Mouse (Mus musculus) left cerebral cortex, adult 18-20 months (tissue): ENCODE results near the gene Usp44. TPM values are rescaled to one million over a fixed set of nuclear protein-coding genes. Genes with fewer than 3 reads are reported as not detected.
"Not testable (repeated sequence)": the region's sequence is repeated elsewhere in the genome, so short reads cannot be mapped to it uniquely, and the experiment has no call there.

ENCODE experiments used
- DNase-seq, 2 experiments: peaks; one replicate each; pipeline ENCODE4 v3.0.0; 2021 to 2022; ENCODE audit warnings: low spot score in 2 of 2, mixed read lengths in 1 of 2
- total RNA-seq, 2 experiments: library from RNA; stranded (reverse); gene quantifications; 2 replicates each; pipeline ENCODE4 v1.2.3; 2021

The Usp44 gene
- total RNA-seq, 2 experiments from 2014 or later = not detected

DNA sequence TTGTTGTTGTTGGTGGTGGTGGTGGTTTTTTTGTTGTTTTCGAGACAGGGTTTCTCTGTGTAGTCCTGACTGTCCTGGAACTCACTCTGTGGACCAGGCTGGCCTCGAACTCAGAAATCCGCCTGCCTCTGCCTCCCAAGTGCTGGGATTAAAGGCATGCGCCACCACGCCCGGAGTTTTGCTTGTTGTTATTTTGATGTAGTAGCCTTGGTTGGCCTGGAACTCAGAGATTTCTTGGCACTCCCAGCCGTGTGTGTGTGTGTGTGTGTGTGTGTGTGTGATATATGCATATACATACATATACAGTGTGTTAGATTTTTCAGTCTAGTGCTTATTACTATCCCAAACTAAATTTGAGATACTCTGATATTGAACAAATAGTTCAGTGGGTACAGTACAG is 3.8 kb downstream of the Usp44 start:
- DNase-seq = not testable (repeated sequence)

DNA sequence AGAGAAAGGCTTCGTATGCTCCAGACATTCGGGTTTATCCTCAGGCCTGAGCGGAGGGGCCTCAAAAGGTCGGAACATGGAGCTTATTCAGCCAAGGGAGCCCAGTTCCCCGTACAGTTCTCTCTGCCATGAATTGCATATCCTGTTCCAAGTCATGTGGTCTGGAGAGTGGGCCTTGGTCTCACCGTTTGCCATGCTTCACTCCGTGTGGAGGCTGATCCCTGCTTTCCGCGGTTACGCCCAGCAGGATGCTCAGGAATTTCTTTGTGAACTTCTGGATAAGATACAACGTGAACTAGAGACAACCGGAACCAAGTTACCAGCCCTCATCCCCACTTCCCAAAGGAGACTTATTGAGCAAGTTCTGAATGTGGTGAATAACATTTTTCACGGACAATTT is 15.4 kb downstream of the Usp44 start:
- no peak for DNase-seq

DNA sequence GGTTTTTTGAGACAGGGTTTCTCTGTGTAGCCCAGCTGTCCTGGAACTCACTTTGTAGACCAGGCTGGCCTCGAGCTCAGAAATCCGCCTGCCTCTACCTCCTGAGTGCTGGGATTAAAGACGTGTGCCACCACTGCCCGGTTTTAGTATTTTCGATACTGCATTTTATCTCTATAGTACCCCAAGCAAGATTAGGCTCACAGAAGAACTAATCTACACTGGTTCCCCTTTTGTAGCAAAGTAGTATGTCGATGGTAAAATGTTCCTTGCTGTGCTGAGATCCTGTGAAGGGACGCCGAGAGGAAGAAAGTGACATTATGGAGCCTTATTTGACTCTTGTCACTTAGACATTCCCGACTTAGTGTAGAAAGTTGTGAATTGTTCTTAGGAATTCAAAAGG is 23.8 kb downstream of the Usp44 start:
- DNase-seq = no peak

DNA sequence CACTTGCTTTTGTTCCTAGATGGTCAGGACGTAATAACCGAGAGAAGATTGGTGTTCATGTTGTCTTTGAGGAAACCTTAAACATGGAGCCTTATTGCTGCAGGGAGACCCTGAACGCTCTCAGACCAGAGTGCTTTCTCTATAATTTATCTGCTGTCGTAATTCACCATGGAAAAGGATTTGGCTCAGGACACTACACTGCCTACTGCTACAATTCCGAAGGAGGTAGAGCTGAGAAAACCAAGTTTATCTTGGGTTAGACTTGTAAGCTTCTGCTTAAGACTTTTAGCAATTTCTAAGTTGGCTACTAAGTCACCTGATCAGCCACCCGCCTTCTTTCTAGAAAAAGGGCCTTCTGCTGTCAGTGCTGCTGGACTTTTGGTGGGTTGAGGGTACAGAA is 24.7 kb downstream of the Usp44 start:
- DNase-seq = no peak

DNA sequence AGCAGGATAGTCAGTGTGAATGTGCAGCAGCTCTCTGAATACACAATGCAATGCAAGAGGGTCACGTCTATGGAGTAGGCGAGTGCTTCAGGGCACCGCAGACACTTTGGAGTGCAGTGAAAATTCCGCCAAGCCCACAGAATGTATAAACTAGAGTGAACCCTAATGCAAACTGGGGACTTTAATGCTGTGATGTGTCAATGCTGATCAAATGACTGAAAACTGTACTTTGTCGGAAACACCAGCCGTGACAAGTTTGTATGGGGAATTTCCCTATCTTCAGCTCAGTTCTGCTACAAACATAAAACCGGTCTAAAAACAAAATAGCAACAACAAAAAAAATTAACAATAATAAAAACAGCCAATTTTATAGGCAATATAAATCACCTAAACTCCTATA is 37.0 kb downstream of the Usp44 start:
- no peak for DNase-seq

DNA sequence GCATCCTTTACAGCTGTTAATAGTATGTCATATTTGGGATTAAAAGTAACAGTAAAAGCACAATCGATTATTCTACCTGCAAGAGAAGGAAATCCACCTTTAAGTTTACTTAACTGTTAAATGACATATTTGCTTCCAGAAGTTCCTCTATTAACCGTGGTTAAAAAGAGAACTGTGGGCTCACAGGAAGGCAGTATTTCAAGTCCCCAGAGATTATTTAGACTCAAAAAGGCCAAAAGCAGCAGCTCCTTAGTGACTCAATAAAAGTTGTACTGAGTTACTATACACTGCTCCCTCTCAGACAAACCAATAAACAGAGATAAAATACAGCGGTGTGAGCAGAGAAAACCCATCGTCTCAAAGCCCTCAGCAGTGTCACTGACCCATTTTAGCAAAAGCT is 37.5 kb downstream of the Usp44 start:
- no peak for DNase-seq

DNA sequence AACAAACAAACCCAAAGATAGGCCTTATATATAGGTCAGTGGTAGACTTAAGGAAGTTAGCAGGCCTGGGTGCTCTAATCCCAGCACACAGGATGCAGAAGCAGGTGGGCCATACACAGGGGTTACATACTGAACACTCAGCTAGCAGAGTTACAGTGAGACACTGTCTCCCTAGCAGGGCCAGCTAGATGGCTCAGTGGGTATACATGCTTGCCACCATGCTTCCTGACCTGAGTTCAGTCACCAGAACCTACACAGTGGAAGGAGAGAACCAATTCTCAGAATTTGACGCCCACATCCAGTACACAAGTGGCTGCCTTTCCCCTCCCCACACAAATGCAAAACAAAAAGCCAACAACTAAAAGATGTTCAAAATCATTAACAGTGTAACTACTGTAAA is 45.4 kb downstream of the Usp44 start:
- no peak for DNase-seq

DNA sequence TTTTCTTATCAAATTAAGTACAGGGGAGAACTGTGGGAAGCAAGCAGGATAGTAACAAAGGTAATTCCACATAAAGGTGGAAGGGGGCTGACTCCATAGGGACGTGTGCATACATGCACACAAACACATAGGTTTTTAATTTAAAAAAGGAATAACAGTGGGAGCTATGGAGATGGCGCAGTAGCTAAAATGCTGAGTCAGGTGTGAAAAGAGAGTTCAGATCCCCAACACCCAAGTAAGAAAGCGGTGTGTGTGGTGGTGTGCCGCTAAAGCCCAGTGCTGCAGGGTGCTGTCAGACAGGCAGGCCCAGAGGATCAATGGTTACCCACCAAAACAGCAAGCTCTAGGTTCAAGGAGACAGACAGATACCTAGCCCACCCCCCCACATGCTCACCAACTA is 47.4 kb downstream of the Usp44 start:
- no peak for DNase-seq

DNA sequence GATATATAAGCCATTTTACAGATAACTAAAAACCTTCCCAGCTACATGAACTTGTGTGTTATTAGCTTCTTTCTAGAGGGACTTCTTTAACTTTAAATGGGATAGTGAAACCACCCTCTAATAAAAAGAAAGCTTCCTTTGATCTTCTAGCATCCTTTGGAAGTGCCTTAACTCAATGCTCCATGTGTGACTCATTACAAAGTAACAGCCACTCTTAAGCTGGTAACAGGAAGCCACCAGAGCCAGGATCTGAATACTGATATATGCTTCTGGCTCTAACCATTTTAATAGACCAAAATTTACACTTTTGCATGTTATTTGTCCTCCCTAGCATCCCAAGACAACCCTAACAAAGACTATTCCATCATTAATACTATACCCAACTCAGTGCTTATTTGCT is 50.6 kb downstream of the Usp44 start:
- DNase-seq = no peak

DNA sequence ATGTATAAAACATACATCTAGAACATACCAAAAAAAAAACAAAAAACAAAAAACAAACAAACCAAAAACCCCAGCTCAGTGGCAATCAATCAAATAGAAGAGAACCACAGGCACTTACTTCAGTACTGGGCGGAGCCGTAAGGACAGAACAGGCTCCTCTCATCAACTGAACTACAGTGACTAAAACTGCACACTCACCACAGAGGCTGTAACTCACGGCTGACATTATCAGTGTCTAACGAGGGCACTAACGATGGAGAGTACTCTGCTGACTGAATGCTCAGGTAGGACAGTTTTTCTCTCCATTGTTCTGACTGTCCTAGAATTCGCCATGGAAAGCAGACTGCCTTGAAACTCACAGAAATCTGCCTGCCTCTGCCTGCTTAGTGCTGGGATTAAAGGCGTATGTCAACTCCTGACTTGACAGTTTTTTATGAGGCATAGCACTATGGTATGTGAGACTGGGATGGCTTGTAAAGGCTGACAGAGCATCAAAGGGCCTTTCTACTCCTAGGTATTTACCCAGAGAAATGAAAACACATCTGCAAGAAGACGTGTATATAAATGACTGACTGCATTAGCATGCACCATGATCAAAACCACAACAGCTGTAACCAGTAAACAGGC is 51.5 kb downstream of the Usp44 start:
- DNase-seq = no peak

DNA sequence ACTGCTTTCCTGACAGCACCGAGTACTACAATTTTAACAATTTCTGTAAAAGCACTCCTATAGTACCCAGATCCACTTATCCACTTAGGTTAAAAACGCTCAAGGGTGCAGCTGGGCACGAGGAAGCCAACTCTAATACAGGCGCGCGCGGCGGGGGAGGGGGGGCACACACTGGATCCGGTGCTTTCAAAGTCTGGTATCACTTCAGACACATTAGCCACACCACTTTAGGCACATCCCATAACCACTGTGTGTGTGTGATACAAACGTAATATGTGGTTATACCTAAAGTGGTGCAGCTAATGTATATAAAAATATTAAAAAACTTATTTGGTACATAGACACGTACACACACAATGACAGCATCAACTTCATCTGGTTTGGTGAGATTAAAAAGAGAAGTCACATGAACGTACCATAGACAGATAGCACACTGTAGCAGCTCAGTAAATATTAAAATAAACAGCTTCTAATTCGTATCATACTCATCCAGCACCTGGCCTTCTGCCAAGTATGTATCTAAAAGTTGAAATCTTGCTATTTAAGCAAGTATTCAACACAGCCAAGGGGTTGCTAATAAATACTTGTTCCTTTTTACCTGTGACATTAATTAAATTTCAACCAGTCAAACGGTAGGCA is 54.6 kb downstream of the Usp44 start:
- DNase-seq = no peak

DNA sequence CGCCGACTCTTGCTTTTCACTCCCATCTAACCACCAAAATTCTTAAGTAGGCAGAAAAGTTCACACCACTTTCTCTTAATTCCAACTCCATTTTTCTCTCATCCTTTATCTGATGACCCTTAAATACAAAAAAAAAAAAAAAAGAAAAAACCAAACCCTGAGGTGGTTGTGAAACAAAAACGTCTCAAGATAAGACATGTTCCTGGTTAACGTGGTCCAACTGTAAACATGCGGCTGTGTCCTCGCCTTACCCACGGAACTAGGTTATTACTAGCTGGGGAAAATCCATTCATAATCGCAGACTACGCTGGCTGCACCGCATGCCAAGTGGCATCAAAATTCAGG is 57.2 kb downstream of the Usp44 start:
- no peak for DNase-seq

DNA sequence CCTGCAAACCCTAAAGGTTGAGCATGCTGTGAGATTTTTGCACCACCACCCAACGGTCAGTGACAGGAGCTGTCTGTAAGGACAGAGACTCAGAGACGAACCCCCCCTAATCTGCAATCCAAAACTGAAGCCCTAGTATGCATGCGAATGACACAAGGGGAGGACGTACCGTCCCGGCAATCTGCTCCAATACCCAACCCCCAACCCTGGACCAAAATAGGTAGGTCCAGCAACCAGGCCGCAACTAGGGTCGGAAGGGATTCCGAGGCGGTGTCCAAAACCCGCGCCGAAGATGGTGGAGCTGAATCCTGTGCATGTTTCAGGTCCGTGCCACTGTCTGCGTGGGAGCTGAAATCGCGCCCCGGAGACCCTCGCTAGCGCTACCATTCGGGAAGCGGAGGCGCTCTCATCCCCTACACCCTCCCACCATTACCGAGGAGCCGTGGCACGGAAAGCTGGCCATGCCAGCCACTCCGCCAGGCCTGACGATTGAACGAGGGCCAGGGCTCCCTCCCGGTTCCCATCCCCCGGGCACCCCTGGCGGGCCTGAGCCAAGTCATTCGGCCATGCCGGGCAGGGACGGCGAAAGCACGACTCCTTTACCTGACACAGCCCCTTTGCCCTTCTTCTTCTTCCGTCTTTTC is 57.7 kb downstream of the Usp44 start:
- DNase-seq = peak; percentile 15 to 49

DNA sequence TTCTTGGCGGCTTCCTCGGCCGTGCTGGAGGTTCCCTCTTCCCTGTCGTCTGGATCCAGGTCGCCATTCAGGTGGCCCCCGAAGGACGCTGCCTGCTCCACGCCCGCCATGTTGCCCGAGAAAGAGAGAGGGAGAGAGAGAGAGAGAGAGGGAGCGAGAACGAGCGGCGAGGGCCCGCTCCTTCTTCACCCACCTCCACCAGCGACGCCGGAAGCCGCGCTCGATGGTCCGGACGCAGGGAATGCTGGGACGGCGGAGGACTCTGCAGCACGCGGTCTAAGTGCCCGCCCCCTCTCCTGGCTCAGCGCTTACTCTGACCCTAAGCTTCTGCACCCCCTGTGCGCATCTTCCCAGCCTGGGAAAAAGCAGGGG is 58.2 kb downstream of the Usp44 start:
- DNase-seq = peak; percentile 92 to 94

DNA sequence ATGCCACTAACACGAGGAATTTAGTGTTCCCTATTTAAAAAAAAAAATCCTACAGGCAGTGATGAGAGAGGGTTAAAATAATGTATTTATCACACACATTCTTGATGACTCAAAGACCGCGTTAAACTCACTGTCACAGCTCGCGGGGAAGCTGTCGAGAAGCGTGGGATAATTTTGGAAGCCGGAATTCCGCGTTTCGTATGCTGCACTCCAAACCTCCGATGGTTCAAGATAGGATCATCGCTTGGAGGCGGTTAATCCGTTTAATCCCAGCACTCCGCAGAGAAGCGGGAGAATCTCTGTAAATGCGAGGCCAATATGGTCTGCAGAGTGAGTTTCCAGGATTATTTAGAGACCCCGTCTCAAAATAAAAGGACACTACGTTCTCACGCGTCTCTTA is 58.6 kb downstream of the Usp44 start:
- DNase-seq = peak; percentile 50 to 55

DNA sequence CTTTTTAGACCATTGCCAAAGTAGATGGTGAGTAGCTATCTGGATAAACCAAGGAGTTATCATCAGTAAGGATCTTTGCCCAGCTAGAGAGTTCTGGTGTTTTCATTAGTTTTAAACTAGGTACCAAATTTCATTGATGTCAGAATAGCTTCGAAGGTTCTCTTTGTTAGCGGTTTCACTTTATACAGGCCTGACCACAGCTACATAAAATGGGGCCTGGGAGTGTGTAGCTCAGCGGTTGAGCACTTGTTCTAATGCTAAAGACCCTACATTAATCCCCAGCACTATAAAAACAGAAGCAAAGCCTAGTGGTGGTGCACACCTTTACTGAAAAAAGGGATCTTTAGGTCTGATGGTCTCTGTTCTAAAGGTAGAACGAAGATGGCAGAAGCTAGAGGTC is 59.2 kb downstream of the Usp44 start:
- DNase-seq = no peak

DNA sequence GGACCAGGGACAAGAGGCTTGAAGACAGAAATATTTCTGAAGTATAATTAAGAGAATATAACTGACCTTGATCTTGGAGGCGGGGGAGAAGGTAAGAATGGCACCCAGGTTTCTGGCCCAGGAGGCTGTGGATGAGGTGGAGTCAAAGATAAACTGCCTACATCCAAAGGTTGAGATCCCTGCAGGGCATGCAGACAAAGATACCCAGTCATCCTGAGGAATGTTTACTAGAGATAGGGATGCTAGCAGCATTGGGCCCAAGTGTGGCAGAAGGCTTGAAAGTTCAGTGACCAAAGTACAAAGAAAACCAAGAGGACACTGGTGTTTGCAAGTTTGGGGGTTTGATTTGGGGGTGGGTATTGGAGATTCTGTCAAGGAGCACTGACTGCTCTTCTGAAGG is 59.7 kb downstream of the Usp44 start:
- DNase-seq = no peak

DNA sequence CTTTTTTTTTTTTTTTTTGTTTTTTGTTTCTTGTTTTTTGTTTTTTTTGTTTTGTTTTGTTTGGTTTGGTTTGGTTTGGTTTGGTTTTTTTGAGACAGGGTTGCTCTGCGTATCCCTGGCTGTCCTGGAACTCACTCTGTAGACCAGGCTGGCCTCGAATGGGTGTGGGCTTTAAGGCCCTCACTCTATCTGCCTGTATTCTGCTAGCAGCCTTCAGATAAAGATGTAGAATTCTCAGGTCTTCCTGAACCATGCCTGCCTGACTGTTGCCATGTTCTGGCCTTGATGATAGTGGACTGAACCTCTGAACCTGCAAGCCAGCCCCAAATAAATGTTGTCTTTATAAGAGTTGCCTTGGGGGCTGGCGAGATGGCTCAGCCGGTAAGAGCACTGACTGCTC is 61.2 kb downstream of the Usp44 start:
- DNase-seq = no peak

DNA sequence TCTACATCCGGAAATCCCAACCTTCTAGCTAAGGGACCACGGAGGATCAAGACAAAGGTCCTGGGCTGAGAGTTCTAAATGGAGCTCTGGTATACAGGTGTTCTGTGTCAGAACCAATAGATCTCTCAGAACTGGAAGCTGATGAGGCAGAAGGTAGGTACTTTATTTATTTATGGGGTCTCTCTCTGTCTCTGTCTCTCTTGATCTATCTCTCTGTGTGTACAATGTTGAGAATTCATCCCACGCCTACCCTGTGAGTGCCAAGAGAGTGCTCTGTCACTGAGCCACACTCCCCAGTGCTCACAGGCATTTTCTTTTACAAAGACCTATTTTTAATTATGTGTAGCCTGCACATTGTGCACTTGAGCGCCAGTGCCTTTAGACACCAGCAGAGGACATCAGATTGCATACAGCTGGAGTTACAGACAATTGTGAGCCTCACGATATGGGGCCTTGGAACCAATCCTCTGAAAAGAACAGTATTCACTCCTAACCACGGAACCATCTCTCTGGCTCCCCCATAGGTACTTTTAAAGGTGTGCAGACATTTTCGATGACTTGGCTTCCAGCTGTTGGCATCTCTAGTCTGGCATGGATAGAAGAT is 65.8 kb downstream of the Usp44 start, which contains the start of gene Metap2:
TSS of gene Metap2 (minus strand) at position 51 of the 604 bp plus-strand sequence.
- no peak for DNase-seq

DNA sequence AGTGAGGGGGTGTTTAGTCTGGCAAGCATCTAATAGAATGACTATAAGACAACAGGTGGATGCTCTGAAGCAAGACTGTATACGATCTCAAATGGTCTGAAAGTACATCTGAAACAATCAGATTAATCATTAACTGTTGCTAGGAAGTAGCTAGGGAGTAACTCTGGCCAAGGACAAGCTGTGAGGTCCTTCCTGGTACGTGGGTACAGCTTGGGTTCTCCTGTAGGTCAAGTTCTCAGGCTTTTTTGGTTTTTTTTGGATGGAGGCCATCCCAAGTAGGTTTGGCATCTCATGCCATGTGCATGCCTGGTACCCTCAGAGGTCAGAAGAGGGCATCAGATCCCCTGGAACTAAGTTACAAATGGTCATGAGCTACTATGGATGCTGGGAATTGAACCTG is 67.9 kb downstream of the Usp44 start:
- DNase-seq = no peak

DNA sequence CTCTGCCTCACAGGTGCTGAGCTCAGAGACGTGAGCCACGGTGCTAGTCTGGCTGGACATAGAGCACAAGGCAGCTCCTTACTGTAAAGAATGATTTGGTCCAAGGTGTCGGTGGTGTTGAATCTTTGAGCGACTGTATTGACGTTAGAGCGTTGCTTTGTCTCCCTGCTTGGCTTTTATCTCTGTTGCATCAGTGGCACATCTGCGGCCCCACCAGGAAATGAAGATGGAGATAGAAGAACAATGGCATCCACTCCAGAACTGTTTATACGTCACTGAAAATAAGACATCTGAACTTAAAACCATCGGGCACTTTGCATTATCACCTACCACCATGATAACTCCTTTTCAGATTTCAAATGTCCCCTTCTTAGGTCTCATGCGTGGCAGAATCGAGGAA is 68.6 kb downstream of the Usp44 start:
- DNase-seq = no peak

DNA sequence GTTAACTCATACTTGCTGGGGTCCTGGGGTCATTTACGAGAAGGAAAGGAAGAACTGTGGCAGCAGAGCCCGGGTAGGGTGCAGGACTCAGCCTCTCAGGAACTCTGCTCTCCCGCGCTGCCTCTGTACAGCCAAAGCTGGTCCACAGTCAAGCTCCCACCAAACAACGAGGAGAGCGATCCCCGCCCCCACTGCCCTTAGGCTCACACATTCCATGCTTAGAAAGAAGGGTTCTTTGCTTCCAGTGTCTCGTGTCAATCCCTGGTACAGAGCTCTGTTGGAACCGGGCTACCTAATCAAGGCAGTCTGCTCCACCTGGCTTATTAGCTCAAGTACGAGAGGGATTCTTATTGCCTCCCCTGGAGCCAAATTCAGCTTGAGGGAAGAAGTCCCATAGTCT is 76.0 kb downstream of the Usp44 start:
- no peak for DNase-seq
